9 mouse cellular contexts compared by ENCODE assay signal in genomic region chr1:87508591-87509560, GRCm38 (mm10). TPM values are rescaled to one million over a fixed set of nuclear protein-coding genes. Genes with fewer than 3 reads are reported as not detected.
A peak's percentile ranks its signal among the peaks of the same experiment; 100 is the strongest.
DNase-seq lines count a peak whose midpoint lies in the region; ATAC-seq and TF ChIP-seq lines count a peak whose summit lies in the region.
"Had no signal": no experiment of that assay in that cellular context is flagged by ENCODE, and none has a peak within 500 bp of the region (broad histone marks: within the 10 kb centered on the region; RNA-seq: fewer than 3 reads in every experiment).

No protein-coding gene starts in this region.

- 19% methylated on average over 26 of the region's 26 CpGs for WGBS in lung, postnatal 0 days
- WGBS in forebrain, embryonic 11.5 days = 20% methylated on average over 26 of the region's 26 CpGs
- WGBS in kidney, embryonic 16.5 days = 19% methylated on average over 26 of the region's 26 CpGs

- peak; percentile 8 for DNase-seq in lung, postnatal 0 days (ENCODE audit: low spot score)
- DNase-seq in lung, postnatal 36 days = no peak
- DNase-seq in forebrain, embryonic 11.5 days (ENCODE audit: low spot score) = no peak
- DNase-seq in neural tube, embryonic 10.5 days (ENCODE audit: extremely low spot score, low spot score) = peak; percentile 50
- DNase-seq in right cerebral cortex, postnatal 14 days = no peak
- DNase-seq in gastrocnemius, adult 8-10 months (ENCODE audit: low spot score in 2 of 2) = no peak

- peak overlapping the region; percentile 97 for H3K4me2 ChIP-seq in lung, postnatal 0 days (replicated peaks; ENCODE audit: low read depth, low read length)
- H3K4me2 ChIP-seq in forebrain, embryonic 11.5 days (ENCODE audit: low read depth, low read length, severe bottlenecking) = peak overlapping the region; percentile 99; the same call in 1 of the 2 replicates
- H3K4me2 ChIP-seq in kidney, embryonic 16.5 days (replicated peaks; ENCODE audit: low read depth, low read length) = peak overlapping the region; percentile 99

- H3K4me3 ChIP-seq in lung, postnatal 0 days (ENCODE audit: low read depth, low read length) = peak overlapping the region; percentile 53
- peak overlapping the region; percentile 69 for H3K4me3 ChIP-seq in forebrain, embryonic 11.5 days (ENCODE audit: low read depth, low read length)
- H3K4me3 ChIP-seq in kidney, embryonic 16.5 days (ENCODE audit: low read length) = peak overlapping the region; percentile 74

- H3K4me1 ChIP-seq in lung, postnatal 0 days (ENCODE audit: insufficient read depth, low read depth, low read length) = peaks cover 8% of the 10 kb centered on the region; the same call in 1 of the 2 replicates
- peaks cover 5% of the 10 kb centered on the region; the same call in 1 of the 2 replicates for H3K4me1 ChIP-seq in forebrain, embryonic 11.5 days (replicated peaks; ENCODE audit: control insufficient read depth, insufficient read depth, low read length)
- H3K4me1 ChIP-seq in kidney, embryonic 16.5 days (ENCODE audit: insufficient read depth, low read length) = peaks cover 7% of the 10 kb centered on the region

- no peaks in the 10 kb centered on the region for H3K36me3 ChIP-seq in lung, postnatal 0 days (ENCODE audit: insufficient read depth, low read length)
- no peaks in the 10 kb centered on the region for H3K36me3 ChIP-seq in forebrain, embryonic 11.5 days (ENCODE audit: control insufficient read depth, insufficient read depth, low read length)
- no peaks in the 10 kb centered on the region for H3K36me3 ChIP-seq in kidney, embryonic 16.5 days (ENCODE audit: insufficient read depth, low read length)

- no peak for ATAC-seq in lung, postnatal 0 days
- no peak for ATAC-seq in forebrain, embryonic 11.5 days (replicated peaks; ENCODE audit: low FRiP score)
- ATAC-seq in kidney, embryonic 16.5 days (ENCODE audit: low FRiP score, low TSS enrichment) = peak; percentile 19
- no peak for ATAC-seq in cerebellum, adult (ENCODE audit: insufficient number of reproducible peaks, low FRiP score, low TSS enrichment)

- peaks cover 13% of the 10 kb centered on the region for H3K27me3 ChIP-seq in lung, postnatal 0 days (replicated peaks; ENCODE audit: insufficient read depth, low read length)
- H3K27me3 ChIP-seq in forebrain, embryonic 11.5 days (ENCODE audit: control insufficient read depth, insufficient read depth, low read length) = peaks cover 28% of the 10 kb centered on the region
- H3K27me3 ChIP-seq in kidney, embryonic 16.5 days (ENCODE audit: insufficient read depth, low read length) = peaks cover 47% of the 10 kb centered on the region

- no peak for TF ChIP-seq EP300 in lung, postnatal 0 days (IDR thresholded peaks at IDR 0.05)

- TF ChIP-seq CTCF in lung, postnatal 0 days (IDR thresholded peaks at IDR 0.05) = no peak

- H3K27ac ChIP-seq in lung, postnatal 0 days (ENCODE audit: low read length) = no peak overlapping the region
- H3K27ac ChIP-seq in forebrain, embryonic 11.5 days (ENCODE audit: low read depth, low read length) = no peak overlapping the region
- H3K27ac ChIP-seq in kidney, embryonic 16.5 days (ENCODE audit: low read length) = no peak overlapping the region

- no peaks in the 10 kb centered on the region for H3K9me3 ChIP-seq in lung, postnatal 0 days (ENCODE audit: low read length)
- H3K9me3 ChIP-seq in forebrain, embryonic 11.5 days (ENCODE audit: control insufficient read depth, low read length) = no peaks in the 10 kb centered on the region
- no peaks in the 10 kb centered on the region for H3K9me3 ChIP-seq in kidney, embryonic 16.5 days (ENCODE audit: low read length)

- H3K9ac ChIP-seq in lung, postnatal 0 days (replicated peaks; ENCODE audit: low read depth) = no peak overlapping the region
- H3K9ac ChIP-seq in forebrain, embryonic 11.5 days (ENCODE audit: low read length) = no peak overlapping the region
- 0 out of 2 replicates have a peak overlapping the region, but pooled peaks have one; percentile 68 for H3K9ac ChIP-seq in kidney, embryonic 16.5 days (replicated peaks; ENCODE audit: low read length)

RNA-seq across cellular contexts. Expression of gene Neu2, which starts 0.8 kb away (rescaled TPM):
- polyA plus RNA-seq in lung, postnatal 0 days (2015; fragmentation: Nextera tagmentation; extraction: Ambion mirVana) = 2.9 and 4.8 TPM in 2 replicates
- not detected in 2 replicates for polyA plus RNA-seq in forebrain, embryonic 11.5 days (2014; fragmentation: Nextera tagmentation; extraction: Ambion mirVana)
- polyA plus RNA-seq in kidney, embryonic 16.5 days (2015; fragmentation: Nextera tagmentation; extraction: Ambion mirVana) = 0.84 and 1.2 TPM in 2 replicates
- 10 to 100 TPM in 3 of 4 experiments, 1 to 10 TPM in 1; 8.7 to 15.9 (median 12.2) TPM for total RNA-seq in gastrocnemius, adult 8-10 months (2022)

RNA-seq across cellular contexts. Expression of gene Snorc, which starts 38.8 kb away (rescaled TPM):
- not detected in 2 replicates for polyA plus RNA-seq in lung, postnatal 0 days (2015; fragmentation: Nextera tagmentation; extraction: Ambion mirVana)
- not detected in 2 replicates for polyA plus RNA-seq in forebrain, embryonic 11.5 days (2014; fragmentation: Nextera tagmentation; extraction: Ambion mirVana)
- not detected in 2 replicates for polyA plus RNA-seq in kidney, embryonic 16.5 days (2015; fragmentation: Nextera tagmentation; extraction: Ambion mirVana)
- total RNA-seq in gastrocnemius, adult 8-10 months (2022) = not detected
- total RNA-seq: layer of hippocampus, postnatal 25 days had no signal

Comparison
In these comparisons a context has a peak if more than half of its experiments do, and no peak if none do; other contexts are left out.
1. DNase-seq: peak in lung, postnatal 0 days (single experiment) and neural tube, embryonic 10.5 days (single experiment); none in lung, postnatal 36 days (single experiment), forebrain, embryonic 11.5 days (single experiment), right cerebral cortex, postnatal 14 days (single experiment) and gastrocnemius, adult 8-10 months (0 of 2).
2. Peak in every context shown above with its lines, with median percentiles within 50 percentile points of each other: H3K4me2 ChIP-seq and H3K4me3 ChIP-seq.